Mouse (Mus musculus) liver, postnatal 0 days (tissue): ENCODE results near the gene Kcnb1. TPM values are rescaled to one million over a fixed set of nuclear protein-coding genes. Genes with fewer than 3 reads are reported as not detected.

ENCODE experiments used
- ATAC-seq: fragments of 200-750 bp; cut with Nextera tagmentation; 2 replicates; pipeline ENCODE4 v1.8.0; 2017; ENCODE audit warnings: mild to moderate bottlenecking, moderate library complexity
- DNase-seq: peaks from one replicate; pipeline ENCODE4 v3.0.0-alpha.2; 2016
- H3K27ac ChIP-seq: fragments of 300-500 bp; sonication (generic); 2 replicates; pipeline ENCODE4 v1.5.1; 2014; ENCODE audit warnings: antibody characterized with exemption, moderate library complexity, mild to moderate bottlenecking, low read depth
- H3K27me3 ChIP-seq: fragments of 300-500 bp; sonication (generic); 2 replicates; pipeline ENCODE4 v1.6.1; 2014; ENCODE audit warnings: low read length, control low read depth, mixed read lengths; ENCODE audit not compliant: insufficient read depth
- H3K36me3 ChIP-seq: fragments of 300-500 bp; sonication (generic); replicated peaks from 2 replicates; pipeline ENCODE4 v1.6.1; 2014; ENCODE audit warnings: mild to moderate bottlenecking, control low read depth, low read length, moderate library complexity, mixed read lengths; ENCODE audit not compliant: insufficient read depth
- H3K4me1 ChIP-seq: fragments of 300-500 bp; sonication (generic); 2 replicates; pipeline ENCODE4 v1.6.1; 2014; ENCODE audit warnings: antibody characterized with exemption, mild to moderate bottlenecking, control low read depth; ENCODE audit not compliant: insufficient read depth
- H3K4me2 ChIP-seq: fragments of 300-500 bp; sonication (generic); 2 replicates; pipeline ENCODE4 v1.6.1; 2014; ENCODE audit warnings: low read depth, mild to moderate bottlenecking, low read length, moderate library complexity, mixed read lengths
- H3K4me3 ChIP-seq: fragments of 300-500 bp; sonication (generic); 2 replicates; pipeline ENCODE4 v1.5.1; 2014; ENCODE audit warnings: low read depth, low read length
- H3K9ac ChIP-seq: fragments of 300-500 bp; sonication (generic); replicated peaks from 2 replicates; pipeline ENCODE4 v1.6.1; 2014; ENCODE audit warnings: mild to moderate bottlenecking, moderate library complexity
- H3K9me3 ChIP-seq: fragments of 300-500 bp; sonication (generic); 2 replicates; pipeline ENCODE4 v1.6.1; 2016; ENCODE audit warnings: mild to moderate bottlenecking, control low read depth, low read length, mixed read lengths
- CTCF ChIP-seq: sonication (generic); IDR thresholded peaks from 2 replicates; pipeline ENCODE4 v1.5.1; 2016; ENCODE audit warnings: antibody characterized with exemption, low read depth
- EP300 ChIP-seq: IDR thresholded peaks from 2 replicates; pipeline ENCODE4 v1.6.1; 2016; ENCODE audit warnings: antibody characterized with exemption, low read depth, mild to moderate bottlenecking
- WGBS: fragments of 180-500 bp; shearing (Covaris S2); extraction: QIAGEN DNeasy Blood & Tissue Kit; methylation state at CpG from one replicate; pipeline ENCODE4 v1.1.7; 2014; ENCODE audit not compliant: insufficient replicate concordance; 5-methylcytosine and 5-hydroxymethylcytosine counted together
- polyA plus RNA-seq: library from polyadenylated mRNA; unstranded; fragments of >200 nt; fragmentation: Nextera tagmentation; extraction: Ambion mirVana; gene quantifications from 2 replicates; pipeline ENCODE4 v1.2.1, GENCODE M21; 2015

Kcnb1 gene
- polyA plus RNA-seq, 1 experiment from 2014 or later, result 0.11 TPM

- DNase-seq (no peak), ATAC-seq (no peak)
- Histone ChIP-seq H3K27me3 (no peaks in the 10 kb centered on the region), H3K36me3 (no peaks in the 10 kb centered on the region), H3K9ac (no peak overlapping the region), H3K4me3 (no peak overlapping the region), H3K4me1 (no peaks in the 10 kb centered on the region; the same call in 1 of the 2 replicates), H3K27ac (no peak overlapping the region), H3K9me3 (no peaks in the 10 kb centered on the region), H3K4me2 (no peak overlapping the region)
- no peak for TF ChIP-seq CTCF
- TF ChIP-seq EP300, result no peak
- 68% methylated on average over 5 of the region's 5 CpGs for WGBS
These were observed 31.2 kb downstream of the Kcnb1 start for GRCm38 (mm10) chr2:167158780-167159179.

- no peak for ATAC-seq
- no peak overlapping the region for H3K27ac ChIP-seq
- H3K4me3 ChIP-seq, result no peak overlapping the region
- H3K27me3 ChIP-seq, result no peaks in the 10 kb centered on the region
- H3K4me2 ChIP-seq, result no peak overlapping the region
- no peaks in the 10 kb centered on the region for H3K9me3 ChIP-seq
- H3K36me3 ChIP-seq, result no peaks in the 10 kb centered on the region
- DNase-seq, result no peak
- no peaks in the 10 kb centered on the region; the same call in 1 of the 2 replicates for H3K4me1 ChIP-seq
- H3K9ac ChIP-seq, result no peak overlapping the region
- TF ChIP-seq CTCF, result no peak
- TF ChIP-seq EP300, result no peak
- 52% methylated on average over 9 of the region's 9 CpGs for WGBS
These were observed 33.7 kb downstream of the Kcnb1 start for GRCm38 (mm10) chr2:167156118-167156715.

GRCm38 (mm10) chr2:167155541-167155973, 34.4 kb downstream of the Kcnb1 start:
- Histone ChIP-seq H3K27ac (no peak overlapping the region), H3K4me2 (no peak overlapping the region), H3K9ac (no peak overlapping the region), H3K4me1 (no peaks in the 10 kb centered on the region; the same call in 1 of the 2 replicates), H3K9me3 (no peaks in the 10 kb centered on the region), H3K36me3 (no peaks in the 10 kb centered on the region), H3K27me3 (no peaks in the 10 kb centered on the region), H3K4me3 (no peak overlapping the region)
- DNase-seq, result no peak
- 39% methylated on average over 4 of the region's 4 CpGs for WGBS
- TF ChIP-seq EP300, result no peak
- TF ChIP-seq CTCF, result no peak
- no peak for ATAC-seq

- Histone ChIP-seq H3K36me3 (no peaks in the 10 kb centered on the region), H3K4me3 (no peak overlapping the region), H3K9ac (no peak overlapping the region), H3K4me1 (peaks cover 4% of the 10 kb centered on the region; the same call in 1 of the 2 replicates), H3K4me2 (no peak overlapping the region), H3K27me3 (no peaks in the 10 kb centered on the region), H3K9me3 (no peaks in the 10 kb centered on the region), H3K27ac (no peak overlapping the region)
- ATAC-seq, result no peak
- no peak for DNase-seq
- TF ChIP-seq EP300 (no peak), CTCF (no peak)
- 78% methylated on average over 6 of the region's 6 CpGs for WGBS
These were observed 39.1 kb downstream of the Kcnb1 start for GRCm38 (mm10) chr2:167150880-167151279.

- H3K36me3 ChIP-seq, result no peaks in the 10 kb centered on the region
- 73% methylated on average over 7 of the region's 7 CpGs for WGBS
- ATAC-seq, result no peak
These were observed 39.8 kb downstream of the Kcnb1 start for GRCm38 (mm10) chr2:167150135-167150534.

GRCm38 (mm10) chr2:167149035-167149434, 40.9 kb downstream of the Kcnb1 start:
- Histone ChIP-seq H3K27ac (no peak overlapping the region), H3K36me3 (no peaks in the 10 kb centered on the region), H3K27me3 (no peaks in the 10 kb centered on the region), H3K9ac (no peak overlapping the region), H3K4me1 (0 out of 2 replicates have a peak, but pooled peaks cover 4% of the 10 kb centered on the region), H3K4me2 (no peak overlapping the region), H3K9me3 (no peaks in the 10 kb centered on the region), H3K4me3 (no peak overlapping the region)
- ATAC-seq (no peak), DNase-seq (no peak)
- 68% methylated on average over 6 of the region's 6 CpGs for WGBS
- TF ChIP-seq CTCF (no peak), EP300 (no peak)

More at GRCm38 (mm10) chr2:167150135-167150534, 39.8 kb downstream of the Kcnb1 start:
- H3K4me1 ChIP-seq, result 0 out of 2 replicates have a peak, but pooled peaks cover 4% of the 10 kb centered on the region
- no peak for DNase-seq
- no peak overlapping the region for H3K4me3 ChIP-seq
- TF ChIP-seq CTCF, result no peak
- TF ChIP-seq EP300, result no peak
- H3K9ac ChIP-seq, result no peak overlapping the region
- no peaks in the 10 kb centered on the region for H3K9me3 ChIP-seq
- H3K27me3 ChIP-seq, result no peaks in the 10 kb centered on the region
- H3K27ac ChIP-seq, result no peak overlapping the region
- H3K4me2 ChIP-seq, result no peak overlapping the region
